Mouse (Mus musculus) myocyte (in vitro differentiated cells): Measurements from ENCODE around the gene Ugt1a8.

Experiments used
- MYOD1 ChIP-seq, 3 experiments: IDR thresholded peaks; one replicate each; pipeline ENCODE4 v1.6.1; 2011; ENCODE audit warnings: control low read depth in 2 of 3, low read depth in 2 of 3, mild to moderate bottlenecking in 2 of 3, moderate library complexity in 1 of 3; ENCODE audit not compliant: insufficient read length in 2 of 3, control insufficient read depth in 1 of 3
- POLR2A ChIP-seq: IDR thresholded peaks from one replicate; pipeline ENCODE4 v1.6.1; 2011; ENCODE audit warnings: low read depth, mild to moderate bottlenecking, control low read depth, moderate library complexity; ENCODE audit not compliant: insufficient read length
- POLR2AphosphoS2 ChIP-seq: IDR thresholded peaks from one replicate; pipeline ENCODE4 v1.6.1; 2011; ENCODE audit warnings: low read depth, control low read depth; ENCODE audit not compliant: insufficient read length
- USF1 ChIP-seq: IDR thresholded peaks from one replicate; pipeline ENCODE4 v1.6.1; 2011; ENCODE audit warnings: low read depth, mild to moderate bottlenecking, control low read depth, moderate library complexity

DNA sequence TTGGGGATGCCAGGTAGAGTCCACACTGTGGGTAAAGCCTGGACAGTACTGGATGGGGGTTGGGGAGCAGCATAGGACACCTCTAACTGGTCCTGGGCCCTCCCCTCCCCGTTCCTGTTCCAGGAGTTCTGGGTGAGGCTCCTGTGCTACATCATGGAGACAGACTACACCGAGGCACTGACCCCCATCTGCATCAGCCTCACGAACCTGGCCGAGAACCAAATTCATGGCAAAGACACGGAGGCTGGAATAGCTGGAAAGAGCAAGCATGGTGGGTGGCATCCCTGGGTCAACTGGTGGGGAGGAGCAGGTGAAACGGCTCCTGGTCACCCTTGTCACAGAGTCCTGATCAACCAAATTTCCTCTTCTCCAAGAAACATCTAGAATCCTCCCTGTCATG is 151.2 kb downstream of the Ugt1a8 start:
- TF ChIP-seq POLR2A (no peak), MYOD1 (IDR thresholded peaks at IDR 0.05; ENCODE audit: control insufficient read depth in 1 of 3, insufficient read length in 2 of 3, low read depth in 2 of 3) (no peak), POLR2AphosphoS2 (no peak), USF1 (no peak)
